Mouse (Mus musculus) neural tube, embryonic 12.5 days (tissue): ENCODE measurements at regions not wholly inside any gene's neighbourhood (a gene's known extent, or its start where the extent isn't known, plus 50 kb on each side); places are given as distances from the start of the nearest gene placed in this dataset.
"Not testable (repeated sequence)": the region's sequence is repeated elsewhere in the genome, so short reads cannot be mapped to it uniquely, and the experiment has no call there.

Experiments used
- ATAC-seq: fragments of 200-750 bp; cut with Nextera tagmentation; 2 replicates; pipeline ENCODE4 v1.8.0; 2017; ENCODE audit warnings: low read depth, mild to moderate bottlenecking, moderate TSS enrichment, moderate library complexity; ENCODE audit not compliant: low FRiP score
- H3K27ac ChIP-seq: fragments of 300-500 bp; sonication (generic); 2 replicates; pipeline ENCODE4 v1.5.1; 2016
- H3K27me3 ChIP-seq: fragments of 300-500 bp; sonication (generic); replicated peaks from 2 replicates; pipeline ENCODE4 v1.6.1; 2016; ENCODE audit warnings: mild to moderate bottlenecking
- H3K36me3 ChIP-seq: fragments of 300-500 bp; sonication (generic); 2 replicates; pipeline ENCODE4 v1.6.1; 2016; ENCODE audit warnings: mild to moderate bottlenecking
- H3K4me1 ChIP-seq: fragments of 300-500 bp; sonication (generic); 2 replicates; pipeline ENCODE4 v1.6.1; 2016
- H3K4me2 ChIP-seq: fragments of 300-500 bp; sonication (generic); replicated peaks from 2 replicates; pipeline ENCODE4 v1.6.1; 2016; ENCODE audit warnings: mild to moderate bottlenecking
- H3K4me3 ChIP-seq: fragments of 300-500 bp; sonication (generic); 2 replicates; pipeline ENCODE4 v1.5.1; 2016
- H3K9ac ChIP-seq: fragments of 300-500 bp; sonication (generic); 2 replicates; pipeline ENCODE4 v1.6.1; 2016; ENCODE audit warnings: mild to moderate bottlenecking
- H3K9me3 ChIP-seq: fragments of 300-500 bp; sonication (generic); 2 replicates; pipeline ENCODE4 v1.6.1; 2016; ENCODE audit warnings: mild to moderate bottlenecking
- WGBS: fragments of 180-500 bp; shearing (Covaris S2); methylation state at CpG from one replicate; pipeline ENCODE4 v1.1.7; 2016; 5-methylcytosine and 5-hydroxymethylcytosine counted together

DNA sequence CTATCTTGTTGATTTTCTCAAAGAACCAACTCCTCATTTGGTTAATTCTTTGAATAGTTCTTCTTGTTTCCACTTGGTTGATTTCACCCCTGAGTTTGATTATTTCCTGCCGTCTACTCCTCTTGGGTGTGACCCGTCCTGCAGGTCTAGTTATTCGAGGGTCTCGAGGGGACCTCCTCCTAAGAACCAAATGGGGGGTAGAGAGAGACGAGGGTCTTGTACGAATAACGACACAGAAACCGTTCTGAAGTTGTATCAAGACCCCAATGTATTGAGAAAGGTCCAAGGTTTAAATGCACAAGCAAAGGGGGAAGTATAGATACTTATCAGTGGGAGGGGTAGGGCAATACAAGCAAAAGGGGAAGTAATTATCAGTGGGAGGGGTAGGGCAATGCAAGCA is 252.8 kb downstream of the Adgrg6 start:
- not testable (repeated sequence) for H3K4me1 ChIP-seq, H3K27ac ChIP-seq, H3K4me3 ChIP-seq, ATAC-seq, H3K4me2 ChIP-seq, H3K9ac ChIP-seq, H3K27me3 ChIP-seq, H3K36me3 ChIP-seq, H3K9me3 ChIP-seq
- WGBS: 82% methylated on average over 8 of the region's 8 CpGs

DNA sequence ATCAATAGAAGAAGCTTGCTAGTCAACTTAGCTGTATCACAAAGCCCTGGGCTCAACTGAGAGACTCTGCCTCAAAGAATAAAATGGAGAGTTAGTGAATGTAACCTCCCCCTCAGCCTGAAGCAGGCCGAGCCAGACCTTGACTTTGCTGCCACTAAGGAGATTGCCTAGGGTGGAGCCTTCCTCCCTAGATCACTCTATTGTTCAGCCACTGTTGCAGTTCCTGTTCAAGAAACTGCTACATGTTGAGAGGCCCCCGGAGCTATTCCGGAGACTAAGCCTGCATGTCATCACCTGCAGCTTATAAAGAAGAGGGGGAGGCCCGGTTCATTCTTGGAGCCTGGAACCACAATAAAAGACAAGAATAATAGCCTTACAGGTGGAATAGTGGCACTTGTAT is 257.9 kb downstream of the Adgrg6 start:
- H3K27ac ChIP-seq: no peak overlapping the region
- H3K27me3 ChIP-seq: no peaks in the 10 kb centered on the region
- no peaks in the 10 kb centered on the region for H3K9me3 ChIP-seq
- H3K9ac ChIP-seq: no peak overlapping the region
- H3K4me2 ChIP-seq: no peak overlapping the region
- no peaks in the 10 kb centered on the region for H3K36me3 ChIP-seq
- no peaks in the 10 kb centered on the region for H3K4me1 ChIP-seq
- ATAC-seq: no peak
- 89% methylated on average over 4 of the region's 4 CpGs for WGBS
- no peak overlapping the region for H3K4me3 ChIP-seq

DNA sequence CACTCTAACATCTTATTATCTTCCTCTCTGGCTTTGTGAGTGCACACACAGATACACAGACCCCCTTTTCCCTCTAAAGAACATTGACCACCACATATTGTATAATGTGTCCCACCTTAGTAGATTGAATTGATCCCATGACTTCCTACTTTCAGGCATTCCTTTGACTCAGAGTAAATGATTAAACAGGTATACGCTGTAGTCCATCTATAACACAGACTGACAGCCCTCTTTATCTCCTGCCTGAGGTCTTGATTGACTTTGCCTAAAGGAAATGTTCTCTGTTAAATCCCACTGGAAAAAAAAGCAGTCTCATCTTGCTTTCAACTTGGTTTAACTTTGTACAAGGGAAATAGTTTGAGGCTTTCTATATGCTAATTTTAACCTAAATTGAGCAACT is 268.8 kb downstream of the Adgrg6 start:
- H3K27ac ChIP-seq: no peak overlapping the region
- no peak for ATAC-seq
- no peaks in the 10 kb centered on the region for H3K4me1 ChIP-seq
- H3K9me3 ChIP-seq: no peaks in the 10 kb centered on the region
- no peaks in the 10 kb centered on the region for H3K27me3 ChIP-seq
- WGBS: 88% methylated on average over 1 of the region's 1 CpGs
- no peak overlapping the region for H3K4me3 ChIP-seq
- H3K4me2 ChIP-seq: no peak overlapping the region
- H3K36me3 ChIP-seq: no peaks in the 10 kb centered on the region
- no peak overlapping the region for H3K9ac ChIP-seq

DNA sequence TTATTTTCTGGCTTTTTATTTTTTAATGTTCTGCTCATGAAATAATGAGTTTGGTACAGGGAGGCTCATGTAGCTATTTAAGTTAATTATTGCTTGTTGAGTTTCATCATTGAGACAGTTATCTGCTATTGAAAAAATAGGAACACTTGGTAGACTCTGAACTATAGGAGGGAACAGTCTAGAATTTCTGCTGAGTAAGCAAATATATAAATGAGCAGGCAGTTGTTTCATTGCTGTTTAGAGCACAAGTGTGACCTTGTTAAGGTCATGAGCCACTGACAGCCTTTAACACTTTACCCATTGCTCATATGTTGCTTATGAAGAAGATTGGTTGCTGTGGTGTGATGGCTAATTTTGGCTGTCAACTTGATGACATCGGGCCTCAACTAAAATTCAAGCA is 270.0 kb downstream of the Adgrg6 start:
- no peak overlapping the region for H3K4me3 ChIP-seq
- no peak for ATAC-seq

DNA sequence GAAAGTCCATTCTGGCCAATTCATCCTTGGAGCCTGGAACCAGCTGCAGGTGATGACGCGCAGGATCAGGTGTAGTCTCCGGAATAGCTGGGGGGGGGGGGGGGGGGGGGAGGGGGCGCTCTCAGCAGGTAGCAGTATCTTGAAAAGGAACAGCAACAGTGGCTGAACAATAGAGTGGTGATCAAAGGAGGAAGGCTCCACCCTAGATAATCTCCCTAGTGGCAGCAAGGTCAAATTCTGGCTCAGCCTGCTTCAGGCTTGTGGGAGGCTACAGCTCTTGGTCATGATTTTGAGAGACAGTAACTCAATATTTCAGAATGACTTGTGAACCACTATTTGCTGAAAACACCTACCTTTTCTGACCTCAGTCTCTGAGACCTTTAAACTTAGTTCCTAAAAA is 275.5 kb downstream of the Adgrg6 start:
- no peaks in the 10 kb centered on the region for H3K4me1 ChIP-seq
- H3K4me3 ChIP-seq: no peak overlapping the region
- no peaks in the 10 kb centered on the region for H3K27me3 ChIP-seq
- no peaks in the 10 kb centered on the region for H3K36me3 ChIP-seq
- H3K9ac ChIP-seq: no peak overlapping the region
- 30% methylated on average over 4 of the region's 4 CpGs for WGBS
- H3K4me2 ChIP-seq: no peak overlapping the region
- no peak overlapping the region for H3K27ac ChIP-seq
- no peak for ATAC-seq
- no peaks in the 10 kb centered on the region for H3K9me3 ChIP-seq

More for the DNA sequence above, 270.0 kb downstream of the Adgrg6 start:
- Histone ChIP-seq H3K9me3 (no peaks in the 10 kb centered on the region), H3K27me3 (no peaks in the 10 kb centered on the region), H3K27ac (no peak overlapping the region), H3K36me3 (no peaks in the 10 kb centered on the region), H3K4me2 (no peak overlapping the region), H3K9ac (no peak overlapping the region), H3K4me1 (no peaks in the 10 kb centered on the region)
- WGBS: 90% methylated on average over 1 of the region's 1 CpGs

DNA sequence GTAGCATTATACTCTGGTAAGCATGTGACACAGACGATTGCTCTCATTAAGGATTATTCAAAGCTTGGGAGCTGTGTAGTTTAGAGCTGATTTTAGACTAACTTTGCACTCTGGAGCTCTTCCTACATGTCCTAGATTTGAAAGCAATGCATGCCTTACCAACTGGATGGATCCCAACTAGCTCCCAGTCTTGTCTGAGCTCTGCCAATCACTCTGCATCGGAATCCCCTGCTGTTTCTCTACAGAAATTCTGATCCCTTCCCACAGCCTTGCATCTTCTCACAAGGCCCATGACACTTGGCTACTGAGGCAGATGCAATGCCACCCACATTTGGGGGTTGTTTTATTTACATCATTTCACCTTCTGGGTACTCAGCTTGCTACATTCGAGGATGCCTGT is 277.8 kb downstream of the Adgrg6 start:
- no peak for ATAC-seq
- H3K27me3 ChIP-seq: no peaks in the 10 kb centered on the region
- H3K9me3 ChIP-seq: no peaks in the 10 kb centered on the region
- H3K4me3 ChIP-seq: no peak overlapping the region
- no peaks in the 10 kb centered on the region for H3K4me1 ChIP-seq
- no peak overlapping the region for H3K9ac ChIP-seq
- no peak overlapping the region for H3K4me2 ChIP-seq
- H3K36me3 ChIP-seq: no peaks in the 10 kb centered on the region
- no peak overlapping the region for H3K27ac ChIP-seq
- WGBS: 85% methylated on average over 3 of the region's 3 CpGs

DNA sequence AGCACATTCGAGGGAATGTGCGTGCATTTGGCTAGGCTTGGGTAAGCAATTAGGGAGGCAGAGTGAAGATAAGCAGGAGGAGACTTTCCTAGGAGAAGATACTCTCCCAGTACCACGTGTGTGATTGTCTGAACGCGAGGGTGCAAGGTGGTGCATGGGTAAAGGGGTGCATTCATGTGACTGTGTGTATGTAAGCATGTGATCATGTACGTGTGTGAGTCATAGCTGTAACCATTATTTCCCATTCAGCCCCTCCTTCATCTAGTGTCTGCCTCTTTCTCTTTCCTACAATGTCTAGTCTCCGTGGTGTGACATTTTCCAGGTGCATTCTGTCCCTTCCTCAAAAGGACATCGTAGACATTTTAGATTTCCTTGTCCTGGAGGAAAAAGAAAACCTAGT is 273.8 kb downstream of the Hivep2 start:
- ATAC-seq: no peak
- H3K4me2 ChIP-seq: no peak overlapping the region
- 88% methylated on average over 8 of the region's 8 CpGs for WGBS
- no peaks in the 10 kb centered on the region for H3K4me1 ChIP-seq
- no peak overlapping the region for H3K4me3 ChIP-seq
- H3K9me3 ChIP-seq: no peaks in the 10 kb centered on the region
- no peak overlapping the region for H3K9ac ChIP-seq
- H3K27me3 ChIP-seq: no peaks in the 10 kb centered on the region
- no peak overlapping the region for H3K27ac ChIP-seq
- H3K36me3 ChIP-seq: no peaks in the 10 kb centered on the region

DNA sequence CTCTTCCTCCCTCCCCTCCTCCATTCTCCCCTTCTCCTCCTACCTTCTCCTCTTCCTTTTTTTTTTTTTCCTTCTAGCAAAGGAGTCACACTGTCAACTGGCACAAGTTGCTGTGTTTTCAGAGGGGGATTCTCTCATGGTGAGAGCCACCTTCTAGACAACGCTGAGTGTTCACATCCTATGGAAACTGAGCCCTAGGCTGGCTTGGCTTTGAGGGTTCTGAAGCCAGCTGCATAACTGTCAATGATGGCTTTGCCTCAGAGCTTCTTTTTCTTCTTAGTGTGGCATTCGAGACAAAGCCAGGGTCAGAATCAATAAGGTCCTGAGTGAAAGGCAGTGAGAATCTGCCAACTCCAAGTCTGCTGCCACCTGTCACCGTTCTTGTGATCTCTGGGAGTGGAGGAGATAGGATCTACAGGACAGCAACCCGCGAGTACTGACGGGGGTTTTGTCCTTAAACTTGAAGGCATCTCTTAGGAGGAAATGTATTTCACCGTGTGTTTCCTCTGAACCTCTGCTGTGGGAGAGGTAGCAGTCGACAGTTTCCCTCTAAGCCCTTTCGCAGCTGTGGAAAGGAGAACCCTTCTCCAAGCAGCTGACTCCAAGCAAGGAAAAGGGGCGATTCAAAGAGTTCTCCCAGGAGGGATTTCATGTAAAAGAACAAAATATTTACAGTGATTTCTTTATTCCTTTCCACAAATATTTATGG is 269.2 kb downstream of the Hivep2 start:
- Histone ChIP-seq H3K9me3 (no peaks in the 10 kb centered on the region), H3K36me3 (no peaks in the 10 kb centered on the region), H3K4me3 (no peak overlapping the region), H3K27me3 (no peaks in the 10 kb centered on the region), H3K9ac (no peak overlapping the region), H3K4me2 (no peak overlapping the region), H3K27ac (no peak overlapping the region), H3K4me1 (no peaks in the 10 kb centered on the region)
- ATAC-seq: no peak
- 78% methylated on average over 10 of the region's 10 CpGs for WGBS

DNA sequence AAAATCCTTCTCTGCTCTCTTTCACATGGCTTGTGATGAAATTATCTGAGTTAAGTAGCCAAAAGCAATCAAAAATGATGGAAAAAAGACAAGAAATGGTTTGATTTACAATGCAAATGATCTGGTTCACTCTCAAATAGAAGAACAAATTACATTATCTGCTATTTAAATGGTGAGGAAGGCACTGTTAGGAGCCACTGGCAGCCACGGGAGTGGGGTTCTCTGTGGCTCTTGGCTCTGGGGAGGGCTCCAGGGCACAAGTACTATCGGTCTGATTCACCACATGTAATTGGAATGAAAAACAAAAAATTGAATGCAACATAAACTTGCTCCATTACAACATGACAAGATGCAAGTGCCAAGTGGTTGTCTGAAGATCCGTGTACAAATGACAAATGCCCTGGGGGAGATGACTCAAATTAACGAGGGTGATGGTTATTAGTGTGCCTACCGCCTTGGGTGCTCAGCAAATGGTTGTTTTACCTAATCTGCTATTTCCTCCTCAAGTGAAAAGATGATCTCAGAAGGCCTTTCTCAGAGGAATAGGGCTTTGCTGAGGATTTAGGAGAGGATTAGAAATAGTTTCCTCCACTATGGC is 268.2 kb downstream of the Hivep2 start:
- WGBS: 59% methylated on average over 5 of the region's 5 CpGs
- Histone ChIP-seq H3K9ac (no peak overlapping the region), H3K4me3 (no peak overlapping the region), H3K36me3 (no peaks in the 10 kb centered on the region), H3K27me3 (no peaks in the 10 kb centered on the region), H3K4me2 (no peak overlapping the region), H3K4me1 (no peaks in the 10 kb centered on the region), H3K9me3 (no peaks in the 10 kb centered on the region), H3K27ac (no peak overlapping the region)
- ATAC-seq: no peak

DNA sequence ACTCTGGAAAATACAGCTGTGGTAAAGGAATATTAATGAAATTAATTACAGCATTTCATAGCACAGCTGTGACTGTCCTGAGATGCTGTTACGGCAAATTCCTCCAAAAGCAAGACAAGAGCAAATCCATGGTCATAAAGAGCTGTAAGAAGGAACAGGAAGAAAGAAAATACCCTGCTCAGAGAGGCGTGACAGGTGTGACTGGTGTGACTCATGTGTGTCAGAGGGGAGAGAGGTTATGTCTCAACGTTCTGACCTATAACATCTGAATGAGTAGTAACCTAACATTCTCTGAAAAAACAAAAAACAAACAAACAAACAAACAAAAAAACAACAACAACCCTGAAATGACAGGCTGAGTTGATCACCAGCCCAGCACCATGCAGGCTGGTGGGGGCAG is 267.5 kb downstream of the Hivep2 start:
- Histone ChIP-seq H3K9me3 (no peaks in the 10 kb centered on the region), H3K27ac (no peak overlapping the region), H3K4me3 (no peak overlapping the region), H3K27me3 (no peaks in the 10 kb centered on the region), H3K4me1 (no peaks in the 10 kb centered on the region), H3K9ac (no peak overlapping the region), H3K36me3 (no peaks in the 10 kb centered on the region), H3K4me2 (no peak overlapping the region)
- no peak for ATAC-seq
- 57% methylated on average over 3 of the region's 3 CpGs for WGBS

DNA sequence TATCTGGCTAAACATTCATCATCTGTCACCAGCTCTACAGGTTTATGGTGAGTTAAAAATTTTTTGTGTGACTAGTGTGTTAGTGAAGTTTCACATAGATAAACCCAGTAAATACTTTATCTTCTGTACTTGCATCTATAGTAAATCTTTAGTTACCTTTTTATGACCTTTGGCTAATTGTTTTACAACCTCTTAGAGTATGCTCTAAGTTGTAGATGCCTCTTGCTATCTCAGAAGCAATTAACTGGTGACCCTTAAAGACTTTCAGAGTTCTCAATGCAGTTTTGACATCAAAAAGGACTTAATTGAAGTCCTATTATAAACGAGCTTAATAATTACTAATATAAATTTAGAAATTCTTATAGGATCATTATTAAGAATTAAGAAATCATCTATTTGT is 265.6 kb downstream of the Hivep2 start:
- Histone ChIP-seq H3K27ac (no peak overlapping the region), H3K36me3 (no peaks in the 10 kb centered on the region), H3K4me2 (no peak overlapping the region), H3K9me3 (no peaks in the 10 kb centered on the region), H3K9ac (no peak overlapping the region), H3K27me3 (no peaks in the 10 kb centered on the region), H3K4me1 (no peaks in the 10 kb centered on the region), H3K4me3 (no peak overlapping the region)
- WGBS: 23% methylated on average over 1 of the region's 1 CpGs
- no peak for ATAC-seq

DNA sequence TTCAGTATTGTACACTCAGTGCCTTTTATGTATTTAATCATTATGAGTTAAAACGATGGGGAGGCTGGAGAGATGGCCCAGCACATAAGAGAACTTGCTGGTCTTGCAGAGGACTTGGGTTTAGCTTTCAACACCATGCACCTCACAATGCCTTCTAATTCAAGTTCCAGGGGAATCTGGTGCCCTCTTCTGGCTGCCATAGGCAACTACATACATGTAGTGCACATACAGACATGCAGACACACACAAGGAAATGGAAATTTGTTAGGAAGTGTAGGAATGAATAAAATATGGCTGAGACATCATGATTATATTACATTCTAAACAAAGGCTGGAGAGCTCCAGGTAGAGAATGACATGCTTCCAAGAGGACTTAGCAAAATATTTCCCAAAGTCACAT is 251.4 kb downstream of the Hivep2 start:
- Histone ChIP-seq H3K9ac (no peak overlapping the region), H3K4me3 (no peak overlapping the region)
- ATAC-seq: no peak

More for the DNA sequence above, 251.4 kb downstream of the Hivep2 start:
- H3K4me1 ChIP-seq: no peaks in the 10 kb centered on the region
- no peak overlapping the region for H3K4me2 ChIP-seq
- no peak overlapping the region for H3K27ac ChIP-seq
- no peaks in the 10 kb centered on the region for H3K36me3 ChIP-seq
- H3K9me3 ChIP-seq: no peaks in the 10 kb centered on the region
- no peaks in the 10 kb centered on the region for H3K27me3 ChIP-seq
- WGBS: 100% methylated on average over 1 of the region's 1 CpGs
